Mouse (Mus musculus): ENCODE measurements around the gene Ccdc34. TPM values are rescaled to one million over a fixed set of nuclear protein-coding genes. Genes with fewer than 3 reads are reported as not detected.
A peak's percentile ranks its signal among the peaks of the same experiment; 100 is the strongest.

Ccdc34 gene
- total RNA-seq, 2 experiments from 2014 or later = 49.1 to 76.9 TPM

GRCm38 (mm10) chr2:109992448-109993073, 25.1 kb upstream of the Ccdc34 start:
- ATAC-seq (replicated peaks; ENCODE audit: low FRiP score, low TSS enrichment, poor library complexity, severe bottlenecking) = peak; percentile 32; the same call in 1 of the 2 replicates

GRCm38 (mm10) chr2:109993404-109993803, 24.2 kb upstream of the Ccdc34 start:
- peak; percentile 61 for ATAC-seq (replicated peaks; ENCODE audit: low FRiP score, low TSS enrichment, poor library complexity, severe bottlenecking)

- peak; percentile 61 for ATAC-seq (replicated peaks; ENCODE audit: low FRiP score, low TSS enrichment, poor library complexity, severe bottlenecking)
Observed at GRCm38 (mm10) chr2:109995061-109995460, 22.6 kb upstream of the Ccdc34 start.

GRCm38 (mm10) chr2:109996411-109996810, 21.2 kb upstream of the Ccdc34 start:
- ATAC-seq (replicated peaks; ENCODE audit: low FRiP score, low TSS enrichment, poor library complexity, severe bottlenecking) = no peak

GRCm38 (mm10) chr2:110004668-110005067, 12.9 kb upstream of the Ccdc34 start:
- no peak for ATAC-seq (replicated peaks; ENCODE audit: low FRiP score, low TSS enrichment, poor library complexity, severe bottlenecking)

GRCm38 (mm10) chr2:110005164-110005563, 12.5 kb upstream of the Ccdc34 start:
- ATAC-seq (replicated peaks; ENCODE audit: low FRiP score, low TSS enrichment, poor library complexity, severe bottlenecking) = no peak

- ATAC-seq (replicated peaks; ENCODE audit: low FRiP score, low TSS enrichment, poor library complexity, severe bottlenecking) = peak; percentile 46; the same call in 1 of the 2 replicates
Observed at GRCm38 (mm10) chr2:110005596-110006239, 11.9 kb upstream of the Ccdc34 start.

GRCm38 (mm10) chr2:110007423-110008267, 10.0 kb upstream of the Ccdc34 start:
- peak; percentile 87 for ATAC-seq (replicated peaks; ENCODE audit: low FRiP score, low TSS enrichment, poor library complexity, severe bottlenecking)

GRCm38 (mm10) chr2:110009449-110009848, 8.2 kb upstream of the Ccdc34 start:
- ATAC-seq (replicated peaks; ENCODE audit: low FRiP score, low TSS enrichment, poor library complexity, severe bottlenecking) = no peak

- no peak for ATAC-seq (replicated peaks; ENCODE audit: low FRiP score, low TSS enrichment, poor library complexity, severe bottlenecking)
Observed at GRCm38 (mm10) chr2:110012184-110012725, 5.4 kb upstream of the Ccdc34 start.

- no peak for ATAC-seq (replicated peaks; ENCODE audit: low FRiP score, low TSS enrichment, poor library complexity, severe bottlenecking)
Observed at GRCm38 (mm10) chr2:110017087-110017486, 530 bp upstream of the Ccdc34 start.

GRCm38 (mm10) chr2:110019656-110020055, 2.0 kb downstream of the Ccdc34 start:
- no peak for ATAC-seq (replicated peaks; ENCODE audit: low FRiP score, low TSS enrichment, poor library complexity, severe bottlenecking)

GRCm38 (mm10) chr2:110020430-110020829, 2.8 kb downstream of the Ccdc34 start:
- ATAC-seq (replicated peaks; ENCODE audit: low FRiP score, low TSS enrichment, poor library complexity, severe bottlenecking) = no peak

GRCm38 (mm10) chr2:110036265-110036664, 18.6 kb downstream of the Ccdc34 start:
- no peak for ATAC-seq (replicated peaks; ENCODE audit: low FRiP score, low TSS enrichment, poor library complexity, severe bottlenecking)

GRCm38 (mm10) chr2:110036665-110037064, 19.0 kb downstream of the Ccdc34 start:
- ATAC-seq (replicated peaks; ENCODE audit: low FRiP score, low TSS enrichment, poor library complexity, severe bottlenecking) = no peak

- ATAC-seq (replicated peaks; ENCODE audit: low FRiP score, low TSS enrichment, poor library complexity, severe bottlenecking) = no peak
Observed at GRCm38 (mm10) chr2:110037221-110037620, 19.6 kb downstream of the Ccdc34 start.

GRCm38 (mm10) chr2:110038341-110038740, 20.7 kb downstream of the Ccdc34 start:
- no peak for ATAC-seq (replicated peaks; ENCODE audit: low FRiP score, low TSS enrichment, poor library complexity, severe bottlenecking)

GRCm38 (mm10) chr2:110042861-110043760, 25.5 kb downstream of the Ccdc34 start:
- no peak for ATAC-seq (replicated peaks; ENCODE audit: low FRiP score, low TSS enrichment, poor library complexity, severe bottlenecking)

GRCm38 (mm10) chr2:110058424-110058823, 40.8 kb downstream of the Ccdc34 start:
- ATAC-seq (replicated peaks; ENCODE audit: low FRiP score, low TSS enrichment, poor library complexity, severe bottlenecking) = no peak
